Mouse (Mus musculus) small intestine, adult 2 months (tissue): ENCODE results near the gene Prl2c3.
"Not testable (repeated sequence)": the region's sequence is repeated elsewhere in the genome, so short reads cannot be mapped to it uniquely, and the experiment has no call there.

Experiments used
- CTCF ChIP-seq: fragments of 200-500 bp; IDR thresholded peaks from 2 replicates; pipeline ENCODE4 v1.5.1; 2012; ENCODE audit warnings: low read depth, mild to moderate bottlenecking, control low read depth, inconsistent platforms, low read length, moderate library complexity, mixed read lengths; ENCODE audit not compliant: insufficient replicate concordance, insufficient read length; ENCODE audit errors: extremely low read depth
- POLR2A ChIP-seq: fragments of 200-500 bp; IDR thresholded peaks from 2 replicates; pipeline ENCODE4 v1.6.1; 2012; ENCODE audit warnings: low read depth, mild to moderate bottlenecking, control low read depth, inconsistent platforms, low read length, moderate library complexity

DNA sequence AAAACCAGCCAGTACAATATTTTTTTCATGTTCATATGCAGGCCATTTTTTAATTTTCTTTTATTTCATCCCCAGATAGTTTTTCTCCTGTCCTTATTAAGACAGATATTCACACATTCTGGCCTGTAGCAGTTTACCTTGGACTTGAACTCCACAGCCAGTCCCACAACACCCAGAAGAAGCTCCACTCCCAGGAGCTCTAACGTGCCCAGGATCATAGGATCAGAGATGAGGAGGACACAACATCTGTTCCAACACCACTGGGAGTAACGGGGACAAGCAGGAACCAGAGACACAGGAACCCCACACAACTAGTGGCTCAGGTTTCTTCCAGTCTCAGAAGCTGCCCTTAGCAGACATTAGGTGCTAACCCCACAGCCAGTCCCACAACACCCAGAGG lies 37.7 kb upstream of the Prl2c3 start:
- TF ChIP-seq CTCF, POLR2A: not testable (repeated sequence)
